ENCODE assay signal across 18 mouse cellular contexts in genomic region chr4:49169498-49169897, GRCm38 (mm10).
DNase-seq lines count a peak whose midpoint lies in the region; ATAC-seq and TF ChIP-seq lines count a peak whose summit lies in the region.
"Had no signal": no experiment of that assay in that cellular context is flagged by ENCODE, and none has a peak within 500 bp of the region (broad histone marks: within the 10 kb centered on the region; RNA-seq: fewer than 3 reads in every experiment).

No protein-coding gene starts in this region.

- TF ChIP-seq CTCF in heart, adult 2 months (IDR thresholded peaks at IDR 0.05), result no peak
- no peak for TF ChIP-seq CTCF in stomach, postnatal 0 days (IDR thresholded peaks at IDR 0.05; ENCODE audit: low read depth)

- no peak overlapping the region for H3K9ac ChIP-seq in heart, adult 2 months (ENCODE audit: low read depth, low read length)
- H3K9ac ChIP-seq in neural tube, embryonic 13.5 days, result no peak overlapping the region
- no peak overlapping the region for H3K9ac ChIP-seq in stomach, postnatal 0 days (ENCODE audit: low read length)
- H3K9ac ChIP-seq: forebrain, embryonic 15.5 days; heart, embryonic 13.5 days; hindbrain, embryonic 12.5 days; lung, embryonic 15.5 days had no signal

- no peaks in the 10 kb centered on the region for H3K36me3 ChIP-seq in heart, adult 2 months (ENCODE audit: control insufficient read depth, insufficient read depth, low read length)
- no peaks in the 10 kb centered on the region for H3K36me3 ChIP-seq in neural tube, embryonic 13.5 days
- H3K36me3 ChIP-seq in stomach, postnatal 0 days (ENCODE audit: control insufficient read depth, insufficient read depth, low read length), result no peaks in the 10 kb centered on the region
- H3K36me3 ChIP-seq: forebrain, embryonic 15.5 days; heart, embryonic 13.5 days; hindbrain, embryonic 12.5 days; lung, embryonic 15.5 days; midbrain, embryonic 10.5 days had no signal

- peak; percentile 20 to 27 for DNase-seq in heart, postnatal 10 days
- no peak for DNase-seq in heart, adult 2 months
- no peak for DNase-seq in neural tube, embryonic 10.5 days (ENCODE audit: extremely low spot score, low spot score)
- peak; percentile 66 for DNase-seq in brain, adult 2 months (ENCODE audit: low read depth, low spot score)
- peak; percentile 57 for DNase-seq in stomach, postnatal 0 days (ENCODE audit: low spot score)
- no peak for DNase-seq in spleen, postnatal 4 days (ENCODE audit: low spot score in 2 of 2)
- DNase-seq: cerebellum, postnatal 10 days; embryo, embryonic 11 days; kidney, postnatal 25 days had no signal

- H3K4me1 ChIP-seq in heart, adult 2 months (ENCODE audit: control insufficient read depth, insufficient read depth, low read length), result no peaks in the 10 kb centered on the region
- H3K4me1 ChIP-seq in neural tube, embryonic 13.5 days (replicated peaks), result 0 out of 2 replicates have a peak, but pooled peaks cover 3% of the 10 kb centered on the region
- no peaks in the 10 kb centered on the region for H3K4me1 ChIP-seq in stomach, postnatal 0 days (replicated peaks; ENCODE audit: control insufficient read depth, insufficient read depth)
- H3K4me1 ChIP-seq: forebrain, embryonic 15.5 days; heart, embryonic 13.5 days; hindbrain, embryonic 12.5 days; lung, embryonic 15.5 days; midbrain, embryonic 10.5 days had no signal

- intact Hi-C loops in heart, postnatal 10 days (cut with DNase I), result no loop called here
- intact Hi-C loops in heart, adult 2 months (cut with DNase I), result no loop called here

- H3K27me3 ChIP-seq in heart, adult 2 months (ENCODE audit: control insufficient read depth, insufficient read depth, low read length), result no peaks in the 10 kb centered on the region
- no peaks in the 10 kb centered on the region for H3K27me3 ChIP-seq in neural tube, embryonic 13.5 days
- H3K27me3 ChIP-seq in stomach, postnatal 0 days (ENCODE audit: control insufficient read depth, insufficient read depth, low read length), result no peaks in the 10 kb centered on the region
- H3K27me3 ChIP-seq: CH12.LX; forebrain, embryonic 15.5 days; heart, embryonic 13.5 days; hindbrain, embryonic 12.5 days; lung, embryonic 15.5 days had no signal

- no peak for TF ChIP-seq POLR2A in heart, adult 2 months (IDR thresholded peaks at IDR 0.05; ENCODE audit: insufficient read depth, low read depth, low read length)

- no peak overlapping the region for H3K4me2 ChIP-seq in neural tube, embryonic 13.5 days
- no peak overlapping the region for H3K4me2 ChIP-seq in stomach, postnatal 0 days (replicated peaks; ENCODE audit: low read depth)
- H3K4me2 ChIP-seq: forebrain, embryonic 15.5 days; heart, embryonic 13.5 days; hindbrain, embryonic 12.5 days; lung, embryonic 15.5 days had no signal

- ATAC-seq in neural tube, embryonic 13.5 days (ENCODE audit: low read depth), result peak; percentile 61; the same call in 1 of the 2 replicates
- no peak for ATAC-seq in stomach, postnatal 0 days (ENCODE audit: low FRiP score, low TSS enrichment)
- ATAC-seq: activated CD4-positive, CD25-positive, alpha-beta regulatory T cell, adult 4 months; forebrain, embryonic 15.5 days; intestine, postnatal 0 days had no signal

- no peaks in the 10 kb centered on the region for H3K79me2 ChIP-seq in heart, adult 2 months (replicated peaks; ENCODE audit: control insufficient read depth, insufficient read depth, low read length)

- H3K4me3 ChIP-seq in heart, adult 2 months, result no peak overlapping the region
- no peak overlapping the region for H3K4me3 ChIP-seq in neural tube, embryonic 13.5 days
- no peak overlapping the region for H3K4me3 ChIP-seq in stomach, postnatal 0 days (ENCODE audit: low read depth, low read length)
- H3K4me3 ChIP-seq: forebrain, embryonic 15.5 days; heart, embryonic 13.5 days; hindbrain, embryonic 12.5 days; lung, embryonic 15.5 days; midbrain, embryonic 10.5 days had no signal

- TF ChIP-seq EP300 in heart, adult 2 months (IDR thresholded peaks at IDR 0.05; ENCODE audit: insufficient read depth, low read depth, low read length), result no peak
- no peak for TF ChIP-seq EP300 in stomach, postnatal 0 days (optimal IDR thresholded peaks at IDR 0.05)

- WGBS in heart, adult 2 months, result 5% methylated on average over 1 of the region's 1 CpGs
- WGBS in neural tube, embryonic 13.5 days, result 48% methylated on average over 1 of the region's 1 CpGs
- 17% methylated on average over 1 of the region's 1 CpGs for WGBS in stomach, postnatal 0 days

- H3K9me3 ChIP-seq in neural tube, embryonic 13.5 days, result no peaks in the 10 kb centered on the region
- no peaks in the 10 kb centered on the region for H3K9me3 ChIP-seq in stomach, postnatal 0 days (ENCODE audit: control insufficient read depth, low read length)
- H3K9me3 ChIP-seq: forebrain, embryonic 15.5 days; heart, embryonic 13.5 days; hindbrain, embryonic 12.5 days; lung, embryonic 15.5 days; midbrain, embryonic 10.5 days had no signal

- H3K27ac ChIP-seq in heart, adult 2 months, result no peak overlapping the region
- no peak overlapping the region for H3K27ac ChIP-seq in neural tube, embryonic 13.5 days (replicated peaks)
- H3K27ac ChIP-seq in stomach, postnatal 0 days (replicated peaks), result no peak overlapping the region
- H3K27ac ChIP-seq: forebrain, embryonic 15.5 days; heart, embryonic 13.5 days; hindbrain, embryonic 12.5 days; lung, embryonic 15.5 days; midbrain, embryonic 10.5 days had no signal

Comparison
In these comparisons a context has a peak if more than half of its experiments do, and no peak if none do; other contexts are left out.
1. DNase-seq: peak in heart, postnatal 10 days (2 of 2), brain, adult 2 months (single experiment) and stomach, postnatal 0 days (single experiment); none in heart, adult 2 months (0 of 2), neural tube, embryonic 10.5 days (single experiment) and spleen, postnatal 4 days (0 of 2).